Mouse (Mus musculus): ENCODE results near the gene Gpam. TPM values are rescaled to one million over a fixed set of nuclear protein-coding genes. Genes with fewer than 3 reads are reported as not detected.

The Gpam gene
- polyA plus RNA-seq, 1 experiment from 2014 or later, result 8.6 TPM

DNA sequence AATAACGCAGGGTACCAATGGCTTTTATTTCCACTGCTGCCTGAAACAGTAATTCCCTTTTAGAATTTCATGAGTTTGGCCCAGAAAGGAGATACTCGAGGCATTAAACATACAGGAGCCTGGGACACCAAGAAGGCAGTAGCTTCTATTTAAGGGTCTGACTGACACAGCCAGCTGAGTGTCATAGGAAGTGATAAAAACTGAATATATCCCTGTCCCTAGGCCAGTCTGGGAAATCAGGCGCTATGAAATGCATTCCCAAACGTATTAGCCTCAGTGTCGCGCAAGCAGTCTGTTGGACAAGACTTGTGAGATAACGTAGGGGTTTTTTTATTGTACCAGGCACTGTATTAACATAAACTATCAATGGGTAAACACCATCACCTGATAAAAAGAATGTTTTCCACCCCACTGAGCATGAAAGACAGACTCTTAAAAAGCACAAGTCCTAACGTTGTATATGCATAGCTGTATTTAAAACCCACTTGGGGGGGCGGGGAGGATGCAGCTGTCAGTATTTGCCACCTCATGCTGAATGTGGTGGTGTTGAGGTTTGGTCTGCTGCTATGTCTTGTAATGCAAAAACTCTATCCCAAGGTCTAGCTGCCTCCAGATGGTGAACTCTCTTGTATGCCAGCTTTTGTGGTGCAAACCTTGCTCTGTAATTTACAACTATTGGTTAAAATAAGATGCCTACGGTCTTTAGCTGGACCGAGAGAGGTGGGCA is 6.4 kb downstream of the Gpam start:
- no peaks in the 10 kb centered on the region for H3K9me3 ChIP-seq (replicated peaks)
- 38% methylated on average over 11 of the region's 11 CpGs for WGBS

DNA sequence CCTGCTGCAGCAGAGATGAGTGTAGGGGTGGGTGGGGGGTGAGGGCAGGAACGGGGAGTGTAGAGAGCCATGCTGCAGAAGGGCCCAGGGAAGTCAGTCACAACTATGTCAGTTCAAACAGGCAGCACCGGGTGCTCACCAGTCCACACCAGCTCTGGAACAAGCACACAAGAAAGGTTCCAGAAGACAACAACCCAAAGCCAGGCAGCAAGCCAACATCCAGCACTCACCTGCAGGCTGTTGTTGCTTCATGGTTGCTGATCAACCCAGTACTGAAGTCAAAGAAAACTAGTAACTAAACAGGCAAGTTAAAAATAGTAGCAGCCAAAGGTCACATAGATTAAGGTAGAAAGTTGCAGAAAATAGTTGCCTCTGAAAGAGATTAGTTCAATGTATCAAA is 7.5 kb downstream of the Gpam start:
- ATAC-seq (replicated peaks; ENCODE audit: insufficient number of reproducible peaks, insufficient read depth, low FRiP score, low read depth), result no peak
- H3K27ac ChIP-seq, result no peak overlapping the region
- no peaks in the 10 kb centered on the region for H3K36me3 ChIP-seq
- no peaks in the 10 kb centered on the region for H3K27me3 ChIP-seq
- H3K4me1 ChIP-seq (replicated peaks), result peaks cover 30% of the 10 kb centered on the region
- H3K9me3 ChIP-seq (replicated peaks), result no peaks in the 10 kb centered on the region
- no peak overlapping the region for H3K4me2 ChIP-seq
- no peak overlapping the region for H3K4me3 ChIP-seq
- H3K9ac ChIP-seq, result no peak overlapping the region
- 16% methylated on average over 2 of the region's 2 CpGs for whole genome bisulfite sequencing

More for the DNA sequence above, 6.4 kb downstream of the Gpam start:
- Histone ChIP-seq H3K27me3 (no peaks in the 10 kb centered on the region), H3K9ac (no peak overlapping the region), H3K4me1 (replicated peaks) (peaks cover 25% of the 10 kb centered on the region), H3K4me2 (no peak overlapping the region), H3K27ac (no peak overlapping the region), H3K4me3 (no peak overlapping the region), H3K36me3 (no peaks in the 10 kb centered on the region)
- ATAC-seq (replicated peaks; ENCODE audit: insufficient number of reproducible peaks, insufficient read depth, low FRiP score, low read depth), result no peak; the same call in 1 of the 2 replicates

DNA sequence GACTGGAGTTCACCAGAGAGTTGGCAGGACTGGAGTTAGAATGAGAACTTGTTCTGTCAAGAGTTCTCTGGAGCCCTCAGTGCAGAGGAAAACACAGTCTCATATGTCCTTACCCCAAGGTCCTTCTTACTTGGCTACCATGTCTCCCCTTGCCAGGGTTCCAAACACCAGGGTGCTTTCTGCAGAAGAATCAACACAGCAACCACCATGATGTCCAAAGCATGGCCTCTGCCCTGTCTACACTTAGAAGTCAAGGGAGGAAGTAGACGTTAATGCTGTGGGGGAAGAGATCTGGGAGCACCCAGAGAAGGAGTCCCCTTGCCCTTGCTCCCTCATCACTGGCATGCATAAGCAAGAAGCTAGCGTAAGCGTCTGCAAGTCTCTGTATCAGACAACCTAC is 9.0 kb downstream of the Gpam start:
- Histone ChIP-seq H3K4me2 (no peak overlapping the region), H3K4me1 (replicated peaks) (peaks cover 45% of the 10 kb centered on the region), H3K27ac (no peak overlapping the region), H3K4me3 (no peak overlapping the region), H3K9ac (no peak overlapping the region), H3K9me3 (replicated peaks) (no peaks in the 10 kb centered on the region), H3K27me3 (no peaks in the 10 kb centered on the region), H3K36me3 (no peaks in the 10 kb centered on the region)
- ATAC-seq (replicated peaks; ENCODE audit: insufficient number of reproducible peaks, insufficient read depth, low FRiP score, low read depth), result no peak
- WGBS, result 79% methylated on average over 3 of the region's 3 CpGs

DNA sequence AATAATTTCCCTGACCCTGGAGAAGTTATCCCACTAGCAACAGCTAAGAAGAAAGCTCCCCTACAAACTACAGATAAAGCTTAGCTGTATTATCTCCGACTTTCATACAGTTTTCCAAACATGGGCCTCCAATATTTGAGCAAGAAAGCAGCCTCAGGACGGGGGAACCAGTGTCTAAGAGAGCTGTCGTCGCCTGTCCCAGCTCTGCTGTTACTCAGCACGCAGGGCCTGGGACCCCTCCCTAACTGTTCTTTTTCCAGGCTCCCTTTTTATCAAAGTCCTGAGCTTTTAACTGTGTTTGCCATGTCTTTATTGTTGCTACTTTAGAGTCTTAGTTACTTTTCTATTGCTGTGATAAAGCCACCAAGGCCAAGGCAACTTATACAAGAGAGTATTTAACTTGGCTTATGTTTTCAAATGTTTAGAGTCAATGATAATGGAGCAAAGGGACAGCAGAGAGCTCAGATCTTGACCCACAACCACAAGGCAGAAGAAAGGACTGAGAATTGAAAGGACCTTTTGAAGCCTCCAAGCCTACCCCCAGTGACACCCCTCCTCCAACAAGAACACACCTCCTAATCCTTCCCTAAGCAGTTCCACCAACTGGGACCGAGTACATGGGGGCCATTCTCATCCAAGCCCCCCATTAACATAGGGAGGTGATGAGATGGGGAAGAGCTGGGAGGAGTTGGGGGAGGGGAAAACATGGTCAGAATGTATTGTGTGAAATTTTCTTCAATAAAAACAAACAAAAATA is 9.8 kb downstream of the Gpam start:
- no peak overlapping the region for H3K4me3 ChIP-seq
- H3K36me3 ChIP-seq, result no peaks in the 10 kb centered on the region
- no peaks in the 10 kb centered on the region for H3K27me3 ChIP-seq
- no peak for ATAC-seq (replicated peaks; ENCODE audit: insufficient number of reproducible peaks, insufficient read depth, low FRiP score, low read depth)
- no peak overlapping the region for H3K9ac ChIP-seq
- no peaks in the 10 kb centered on the region for H3K9me3 ChIP-seq (replicated peaks)
- peaks cover 44% of the 10 kb centered on the region for H3K4me1 ChIP-seq (replicated peaks)
- H3K4me2 ChIP-seq, result no peak overlapping the region
- H3K27ac ChIP-seq, result no peak overlapping the region
- 32% methylated on average over 6 of the region's 6 CpGs for WGBS

DNA sequence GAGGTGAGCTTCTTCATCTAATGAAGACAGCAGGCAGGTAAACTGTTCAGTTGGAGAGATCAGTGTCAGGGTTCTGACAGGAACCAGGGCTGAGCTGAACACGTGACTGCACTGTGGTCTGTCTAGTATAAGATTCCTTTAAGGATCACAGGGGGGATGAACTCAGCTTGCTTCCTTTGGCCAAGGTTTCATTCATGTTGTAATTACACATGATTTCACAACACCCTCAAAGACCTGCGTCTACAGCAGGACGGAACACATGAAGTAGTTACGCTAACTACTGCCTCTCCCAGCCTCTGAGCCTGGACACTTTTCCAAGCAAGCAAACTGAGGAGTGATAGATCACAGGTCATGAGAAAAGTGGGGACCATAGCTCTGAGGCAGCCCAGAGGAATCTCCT is 11.5 kb downstream of the Gpam start:
- no peak for ATAC-seq (replicated peaks; ENCODE audit: insufficient number of reproducible peaks, insufficient read depth, low FRiP score, low read depth)
- H3K4me1 ChIP-seq (replicated peaks), result peaks cover 33% of the 10 kb centered on the region
- WGBS, result 80% methylated on average over 4 of the region's 4 CpGs
- H3K36me3 ChIP-seq, result no peaks in the 10 kb centered on the region
- no peak overlapping the region for H3K9ac ChIP-seq
- no peak overlapping the region for H3K4me3 ChIP-seq
- H3K9me3 ChIP-seq (replicated peaks), result no peaks in the 10 kb centered on the region
- H3K27ac ChIP-seq, result no peak overlapping the region
- H3K27me3 ChIP-seq, result no peaks in the 10 kb centered on the region
- no peak overlapping the region for H3K4me2 ChIP-seq

DNA sequence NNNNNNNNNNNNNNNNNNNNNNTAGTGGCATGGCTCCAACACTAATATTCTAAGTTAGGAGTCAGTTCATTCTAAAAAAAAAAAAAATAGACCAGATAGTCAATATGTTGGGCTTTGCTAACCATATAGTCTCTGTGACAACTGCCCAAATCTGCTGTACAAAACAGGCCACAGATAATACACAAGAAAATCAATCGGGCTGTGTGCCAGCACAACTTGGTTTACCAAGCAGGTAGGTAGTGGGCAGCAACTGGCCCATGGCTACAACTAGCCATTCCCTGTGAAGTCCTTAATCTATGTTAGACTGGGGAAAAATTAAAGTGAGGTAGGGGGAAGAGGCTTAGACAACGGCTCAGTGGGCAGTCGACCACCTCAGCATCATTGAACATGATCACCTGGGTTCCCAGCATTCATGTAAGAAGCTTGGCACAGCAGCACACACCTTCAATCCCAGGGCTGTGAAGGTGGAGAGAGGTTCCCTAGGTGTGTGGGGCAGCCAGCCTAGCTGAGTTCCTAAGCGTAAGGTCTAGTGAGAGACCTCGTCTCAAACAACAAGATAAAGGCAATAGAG is 12.1 kb downstream of the Gpam start:
- Histone ChIP-seq H3K9me3 (replicated peaks) (no peaks in the 10 kb centered on the region), H3K36me3 (no peaks in the 10 kb centered on the region), H3K27ac (no peak overlapping the region), H3K4me1 (replicated peaks) (peaks cover 27% of the 10 kb centered on the region), H3K4me2 (no peak overlapping the region), H3K4me3 (no peak overlapping the region), H3K27me3 (no peaks in the 10 kb centered on the region), H3K9ac (no peak overlapping the region)
- 85% methylated on average over 5 of the region's 5 CpGs for WGBS
- no peak for ATAC-seq (replicated peaks; ENCODE audit: insufficient number of reproducible peaks, insufficient read depth, low FRiP score, low read depth)

DNA sequence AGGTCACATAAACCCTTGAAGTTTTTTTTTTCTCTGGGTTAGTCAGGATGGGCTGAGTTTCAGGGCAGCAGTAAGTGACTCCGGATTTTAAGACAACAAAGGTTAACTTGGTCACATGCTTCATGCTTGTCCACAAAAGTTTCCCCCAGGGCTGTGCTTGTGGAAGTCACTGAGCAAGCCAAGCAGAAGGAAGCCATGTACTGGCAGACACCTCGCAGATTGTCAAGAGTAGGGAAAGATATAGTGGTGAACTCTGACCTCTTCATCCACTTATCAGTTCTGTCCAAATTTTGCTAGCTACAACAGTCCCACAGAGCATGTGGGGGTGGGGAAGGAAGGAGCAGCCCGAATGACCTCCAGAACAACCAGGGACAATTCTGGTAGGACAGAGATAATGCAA is 19.1 kb downstream of the Gpam start:
- 22% methylated on average over 3 of the region's 3 CpGs for WGBS
- H3K4me1 ChIP-seq (replicated peaks), result peaks cover 7% of the 10 kb centered on the region
- no peak for ATAC-seq (replicated peaks; ENCODE audit: insufficient number of reproducible peaks, insufficient read depth, low FRiP score, low read depth)
- no peaks in the 10 kb centered on the region for H3K9me3 ChIP-seq (replicated peaks)
- H3K27ac ChIP-seq, result no peak overlapping the region
- no peak overlapping the region for H3K9ac ChIP-seq
- H3K36me3 ChIP-seq, result no peaks in the 10 kb centered on the region
- no peaks in the 10 kb centered on the region for H3K27me3 ChIP-seq
- no peak overlapping the region for H3K4me3 ChIP-seq
- no peak overlapping the region for H3K4me2 ChIP-seq

DNA sequence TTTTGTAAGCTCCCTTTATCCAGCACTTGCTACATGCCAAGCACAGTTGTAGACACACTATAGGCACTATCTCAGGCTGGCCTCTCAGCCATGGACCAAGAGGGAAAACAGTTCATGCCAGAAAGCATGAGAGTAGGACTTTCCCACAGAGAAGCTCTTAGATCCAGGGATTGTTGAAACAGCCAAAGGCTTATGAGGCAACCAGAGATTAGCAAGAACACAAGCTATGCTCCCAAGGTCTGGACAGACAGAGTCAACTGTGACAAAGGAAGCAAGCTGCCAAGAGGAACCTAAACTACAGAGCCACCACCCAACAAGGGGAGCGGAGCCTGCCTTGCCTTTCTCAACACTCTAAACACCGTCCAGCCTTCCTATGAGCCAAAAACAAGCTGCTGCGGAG is 21.1 kb downstream of the Gpam start:
- H3K4me3 ChIP-seq, result no peak overlapping the region
- 85% methylated on average over 3 of the region's 3 CpGs for whole genome bisulfite sequencing
- no peaks in the 10 kb centered on the region for H3K27me3 ChIP-seq
- no peak for ATAC-seq (replicated peaks; ENCODE audit: insufficient number of reproducible peaks, insufficient read depth, low FRiP score, low read depth)
- no peaks in the 10 kb centered on the region for H3K9me3 ChIP-seq (replicated peaks)
- no peaks in the 10 kb centered on the region for H3K36me3 ChIP-seq
- H3K4me2 ChIP-seq, result no peak overlapping the region
- H3K4me1 ChIP-seq (replicated peaks), result peaks cover 10% of the 10 kb centered on the region
- H3K9ac ChIP-seq, result no peak overlapping the region
- no peak overlapping the region for H3K27ac ChIP-seq

DNA sequence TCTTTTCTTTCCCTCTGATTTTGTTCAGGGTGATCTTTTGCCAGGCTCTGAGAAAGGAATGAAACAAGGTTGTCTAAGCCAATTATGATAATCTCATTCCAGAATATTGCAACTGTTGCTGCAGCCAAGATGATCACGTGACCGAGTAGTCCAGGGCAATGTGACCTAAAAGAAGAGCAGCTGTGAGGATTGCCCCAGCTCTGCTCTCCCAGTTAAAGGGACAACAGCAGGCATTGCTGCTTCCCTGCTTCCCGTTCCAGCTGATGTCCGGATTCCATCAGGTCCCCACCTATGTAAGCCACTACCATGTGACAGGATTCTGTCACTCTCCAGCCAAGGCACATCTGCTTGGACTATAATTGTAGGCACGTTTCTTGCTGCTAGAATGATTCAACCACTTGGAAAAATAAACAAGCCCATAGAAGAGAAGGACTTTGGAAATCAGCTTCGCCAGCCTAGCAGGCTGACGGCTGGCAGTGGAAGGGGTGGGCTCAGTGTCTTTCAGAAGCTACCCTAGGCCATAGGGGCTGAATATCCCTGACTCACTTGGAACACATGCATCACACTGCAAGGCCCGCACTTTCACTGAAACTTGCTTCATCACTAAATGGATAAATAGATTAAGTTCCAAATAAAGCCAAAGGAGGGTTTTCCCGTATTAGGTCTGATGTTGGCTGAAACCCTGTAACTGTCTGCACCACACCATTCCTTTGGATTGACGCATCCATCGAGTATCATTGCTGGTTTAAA is 23.8 kb downstream of the Gpam start:
- no peaks in the 10 kb centered on the region for H3K27me3 ChIP-seq
- peak; percentile 50; the same call in 1 of the 2 replicates for ATAC-seq (replicated peaks; ENCODE audit: insufficient number of reproducible peaks, insufficient read depth, low FRiP score, low read depth)
- H3K36me3 ChIP-seq, result no peaks in the 10 kb centered on the region
- H3K4me1 ChIP-seq (replicated peaks), result peaks cover 20% of the 10 kb centered on the region
- H3K9me3 ChIP-seq (replicated peaks), result no peaks in the 10 kb centered on the region
- peak overlapping the region; percentile 32 for H3K4me3 ChIP-seq
- peak overlapping the region; percentile 35; the same call in 1 of the 2 replicates for H3K9ac ChIP-seq
- peak overlapping the region; percentile 45 for H3K4me2 ChIP-seq
- 49% methylated on average over 11 of the region's 11 CpGs for WGBS
- peak overlapping the region; percentile 77 for H3K27ac ChIP-seq

DNA sequence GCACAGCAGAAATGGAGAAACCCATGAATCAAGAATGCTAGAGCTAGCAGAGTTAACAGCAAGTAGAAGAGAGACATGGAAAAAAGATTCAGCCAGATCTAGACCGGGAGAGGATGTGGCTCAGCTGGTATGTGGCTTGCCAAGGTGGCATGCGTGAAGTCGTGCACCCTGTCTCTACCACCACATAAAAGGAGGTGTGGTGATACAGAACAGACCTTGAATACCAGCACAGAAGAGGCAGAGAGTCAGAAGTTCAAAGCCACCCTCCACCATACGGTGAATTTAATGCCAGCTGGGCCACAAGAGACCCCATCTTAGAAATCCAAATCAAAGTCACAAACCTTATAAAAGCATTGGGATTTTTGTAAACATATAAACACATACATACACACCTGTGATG is 25.4 kb downstream of the Gpam start:
- no peak overlapping the region for H3K4me2 ChIP-seq
- ATAC-seq (replicated peaks; ENCODE audit: insufficient number of reproducible peaks, insufficient read depth, low FRiP score, low read depth), result no peak
- H3K9me3 ChIP-seq (replicated peaks), result no peaks in the 10 kb centered on the region
- no peak overlapping the region for H3K27ac ChIP-seq
- no peaks in the 10 kb centered on the region for H3K36me3 ChIP-seq
- no peaks in the 10 kb centered on the region for H3K27me3 ChIP-seq
- no peak overlapping the region for H3K4me3 ChIP-seq
- peaks cover 24% of the 10 kb centered on the region for H3K4me1 ChIP-seq (replicated peaks)
- no peak overlapping the region for H3K9ac ChIP-seq
- WGBS, result 67% methylated on average over 4 of the region's 4 CpGs

Measured in heart, embryonic 15.5 days (tissue).